Mouse (Mus musculus) limb, embryonic 11.5 days (tissue): ENCODE data around the gene Srcin1. TPM values are rescaled to one million over a fixed set of nuclear protein-coding genes. Genes with fewer than 3 reads are reported as not detected.
A peak's percentile ranks its signal among the peaks of the same experiment; 100 is the strongest.

Source experiments
- ATAC-seq: fragments of 200-750 bp; cut with Nextera tagmentation; 2 replicates; pipeline ENCODE4 v1.8.0; 2017; ENCODE audit warnings: low read depth; ENCODE audit not compliant: insufficient number of reproducible peaks, low FRiP score, low TSS enrichment
- DNase-seq: peaks from one replicate; pipeline ENCODE4 v3.0.0-alpha.2; 2015; ENCODE audit warnings: low spot score
- H3K27ac ChIP-seq: fragments of 300-500 bp; sonication (generic); replicated peaks from 2 replicates; pipeline ENCODE4 v1.5.1; 2014; ENCODE audit warnings: low read depth, mild to moderate bottlenecking, low read length
- H3K27me3 ChIP-seq: fragments of 300-500 bp; sonication (generic); 2 replicates; pipeline ENCODE4 v1.6.1; 2014; ENCODE audit warnings: mild to moderate bottlenecking, low read length, mixed read lengths; ENCODE audit not compliant: control insufficient read depth, insufficient read depth
- H3K36me3 ChIP-seq: fragments of 300-500 bp; sonication (generic); 2 replicates; pipeline ENCODE4 v1.6.1; 2014; ENCODE audit warnings: mild to moderate bottlenecking, low read length, moderate library complexity, mixed read lengths; ENCODE audit not compliant: control insufficient read depth, insufficient read depth
- H3K4me1 ChIP-seq: fragments of 300-500 bp; sonication (generic); 2 replicates; pipeline ENCODE4 v1.6.1; 2014; ENCODE audit warnings: low read length, mixed read lengths; ENCODE audit not compliant: control insufficient read depth, insufficient read depth
- H3K4me2 ChIP-seq: fragments of 300-500 bp; sonication (generic); 2 replicates; pipeline ENCODE4 v1.6.1; 2014; ENCODE audit warnings: low read depth, mild to moderate bottlenecking, moderate library complexity; ENCODE audit not compliant: severe bottlenecking
- H3K4me3 ChIP-seq: fragments of 300-500 bp; sonication (generic); 2 replicates; pipeline ENCODE4 v1.5.1; 2014; ENCODE audit warnings: low read depth, low read length
- H3K9ac ChIP-seq: fragments of 300-500 bp; sonication (generic); 2 replicates; pipeline ENCODE4 v1.6.1; 2014; ENCODE audit warnings: mild to moderate bottlenecking, low read length
- H3K9me3 ChIP-seq: fragments of 300-500 bp; sonication (generic); 2 replicates; pipeline ENCODE4 v1.6.1; 2016; ENCODE audit warnings: low read length; ENCODE audit not compliant: control insufficient read depth
- WGBS: fragments of 180-500 bp; shearing (Covaris S2); extraction: QIAGEN DNeasy Blood & Tissue Kit; methylation state at CpG from one replicate; pipeline ENCODE4 v1.1.7; 2014; 5-methylcytosine and 5-hydroxymethylcytosine counted together
- polyA plus RNA-seq: library from polyadenylated mRNA; unstranded; fragments of >200 nt; fragmentation: Nextera tagmentation; extraction: Ambion mirVana; gene quantifications from 2 replicates; pipeline ENCODE4 v1.2.1, GENCODE M21; 2014

Gene Srcin1
- polyA plus RNA-seq, 1 experiment from 2014 or later, result 0.28 TPM

DNA sequence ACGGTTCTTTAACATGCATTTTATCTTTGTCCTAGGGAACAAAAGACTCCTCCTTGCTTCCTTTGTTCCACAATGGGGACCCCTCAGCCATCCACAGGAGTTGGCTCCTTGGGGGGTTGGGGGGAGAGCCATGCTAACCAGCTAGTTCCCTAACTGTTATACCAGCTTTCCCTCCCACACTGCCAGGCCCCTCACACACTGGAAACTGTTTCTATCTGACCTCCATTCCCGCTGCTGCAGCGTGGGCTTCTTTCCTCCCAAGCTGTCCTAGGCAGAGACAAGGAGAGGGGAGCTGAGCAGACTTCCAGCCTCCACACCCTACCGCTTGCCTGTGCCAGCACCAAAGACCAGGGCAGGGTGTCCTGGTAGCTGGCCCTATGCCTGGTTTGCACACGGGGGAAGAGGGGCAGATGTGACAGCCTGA is 6.7 kb downstream of the Srcin1 start:
- no peak overlapping the region for H3K27ac ChIP-seq
- DNase-seq (no peak), ATAC-seq (no peak)
- H3K4me3 ChIP-seq, result no peak overlapping the region
- 47% methylated on average over 5 of the region's 5 CpGs for whole genome bisulfite sequencing
- H3K9me3 ChIP-seq, result no peaks in the 10 kb centered on the region
- peaks cover 74% of the 10 kb centered on the region for H3K27me3 ChIP-seq
- no peaks in the 10 kb centered on the region for H3K36me3 ChIP-seq
- peaks cover 20% of the 10 kb centered on the region for H3K4me1 ChIP-seq
- no peak overlapping the region for H3K9ac ChIP-seq
- no peak overlapping the region for H3K4me2 ChIP-seq

DNA sequence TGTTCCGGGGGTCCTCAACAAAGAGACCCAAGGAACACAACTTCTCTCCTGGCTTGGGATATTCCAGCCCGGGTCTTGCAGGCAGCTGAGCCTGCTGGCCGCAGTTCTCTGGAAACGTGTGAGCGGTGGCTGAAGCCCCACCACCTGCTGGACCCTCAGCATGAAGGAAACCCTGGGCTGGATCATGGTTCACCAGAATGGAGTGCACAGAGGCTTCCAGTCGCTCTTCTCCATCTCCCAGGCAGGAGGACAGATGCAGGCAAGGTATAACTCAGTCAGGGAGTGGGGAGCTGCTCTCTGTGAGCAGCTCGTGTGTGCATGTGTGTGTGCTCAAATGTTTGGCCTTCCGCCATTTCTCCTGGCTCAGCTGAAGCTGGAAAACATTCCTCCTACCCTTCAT is 7.3 kb downstream of the Srcin1 start:
- peak; percentile 46; the same call in 1 of the 2 replicates for ATAC-seq
- Histone ChIP-seq H3K4me3 (no peak overlapping the region), H3K9ac (0 out of 2 replicates have a peak overlapping the region, but pooled peaks have one; percentile 17), H3K36me3 (no peaks in the 10 kb centered on the region), H3K4me1 (peaks cover 16% of the 10 kb centered on the region), H3K9me3 (no peaks in the 10 kb centered on the region), H3K27ac (no peak overlapping the region), H3K4me2 (no peak overlapping the region), H3K27me3 (peaks cover 70% of the 10 kb centered on the region)
- WGBS, result 10% methylated on average over 8 of the region's 8 CpGs
- DNase-seq, result peak; percentile 90

DNA sequence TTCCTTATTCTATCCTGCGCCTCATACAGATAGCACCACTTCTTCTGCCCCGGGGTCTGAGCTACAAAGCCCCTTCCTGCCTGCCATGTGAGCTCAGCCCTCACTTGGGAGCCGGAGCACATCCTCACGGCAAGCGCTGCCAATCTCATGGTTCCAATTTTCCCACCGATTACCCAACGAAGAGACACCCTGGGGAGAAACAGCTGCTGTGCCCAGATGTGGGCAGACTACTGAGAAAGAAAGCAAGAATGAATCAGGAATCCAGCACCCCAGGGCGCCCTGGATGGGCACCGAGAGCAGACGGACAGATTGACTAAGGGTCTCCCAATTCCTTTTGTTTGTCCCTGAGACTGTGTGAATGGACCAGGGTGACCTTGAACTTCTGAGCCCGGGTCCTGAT is 8.5 kb downstream of the Srcin1 start:
- no peak overlapping the region for H3K27ac ChIP-seq
- H3K9me3 ChIP-seq, result no peaks in the 10 kb centered on the region
- H3K4me3 ChIP-seq, result no peak overlapping the region
- no peak for ATAC-seq
- H3K9ac ChIP-seq, result no peak overlapping the region
- H3K36me3 ChIP-seq, result no peaks in the 10 kb centered on the region
- H3K27me3 ChIP-seq, result peaks cover 58% of the 10 kb centered on the region
- H3K4me1 ChIP-seq, result peaks cover 16% of the 10 kb centered on the region; the same call in 1 of the 2 replicates
- H3K4me2 ChIP-seq, result no peak overlapping the region
- WGBS, result 15% methylated on average over 11 of the region's 11 CpGs
- no peak for DNase-seq

DNA sequence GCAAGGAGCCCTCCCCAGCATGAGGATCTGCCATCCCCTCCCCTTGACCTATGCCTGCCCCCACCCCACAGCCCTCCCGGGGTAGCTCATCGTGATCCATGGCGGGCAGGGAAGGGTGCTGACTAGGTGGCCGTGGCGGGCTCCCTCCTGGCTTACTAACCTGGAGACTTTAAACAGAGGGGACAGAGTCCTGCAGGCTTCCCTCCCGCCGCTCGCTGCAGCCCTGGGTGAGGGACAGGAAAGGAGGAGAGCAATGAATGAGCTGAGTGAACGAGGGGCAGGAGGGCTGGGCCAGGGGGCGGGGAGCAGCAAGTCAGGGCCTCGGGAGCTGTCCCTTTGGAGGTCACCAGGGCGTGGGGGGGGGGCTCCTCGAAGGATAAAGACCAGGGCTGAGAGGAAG is 9.4 kb downstream of the Srcin1 start:
- ATAC-seq, result no peak
- Histone ChIP-seq H3K27ac (no peak overlapping the region), H3K9me3 (no peaks in the 10 kb centered on the region), H3K4me1 (peaks cover 16% of the 10 kb centered on the region; the same call in 1 of the 2 replicates), H3K27me3 (peaks cover 49% of the 10 kb centered on the region), H3K4me3 (no peak overlapping the region), H3K4me2 (peak overlapping the region; percentile 20), H3K36me3 (no peaks in the 10 kb centered on the region), H3K9ac (no peak overlapping the region)
- no peak for DNase-seq
- WGBS, result 2% methylated on average over 13 of the region's 13 CpGs

DNA sequence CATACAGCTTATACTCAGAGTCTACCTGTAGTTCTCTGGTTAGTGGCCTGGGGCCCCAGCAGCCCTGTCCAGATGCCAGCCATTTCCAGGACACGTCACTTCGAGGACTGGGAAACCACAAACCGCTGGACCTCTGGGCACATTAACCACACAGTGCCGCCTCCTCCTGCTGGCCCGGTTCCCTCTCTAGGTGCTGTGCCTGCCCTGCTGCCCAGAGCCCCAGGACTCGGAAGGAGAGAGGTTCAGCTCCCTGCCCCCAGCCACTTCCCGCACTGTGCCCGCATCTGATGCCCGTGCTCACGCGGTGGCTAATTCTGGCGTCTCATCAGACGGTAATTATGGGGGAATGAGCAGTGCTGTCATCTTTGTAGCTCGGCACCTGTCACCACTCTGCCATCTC is 12.3 kb downstream of the Srcin1 start:
- WGBS, result 48% methylated on average over 14 of the region's 14 CpGs
- H3K4me2 ChIP-seq, result no peak overlapping the region
- no peak overlapping the region for H3K9ac ChIP-seq
- DNase-seq, result no peak
- ATAC-seq, result no peak
- peaks cover 34% of the 10 kb centered on the region for H3K27me3 ChIP-seq
- H3K9me3 ChIP-seq, result no peaks in the 10 kb centered on the region
- peaks cover 19% of the 10 kb centered on the region for H3K4me1 ChIP-seq
- no peaks in the 10 kb centered on the region for H3K36me3 ChIP-seq
- no peak overlapping the region for H3K4me3 ChIP-seq
- no peak overlapping the region for H3K27ac ChIP-seq

DNA sequence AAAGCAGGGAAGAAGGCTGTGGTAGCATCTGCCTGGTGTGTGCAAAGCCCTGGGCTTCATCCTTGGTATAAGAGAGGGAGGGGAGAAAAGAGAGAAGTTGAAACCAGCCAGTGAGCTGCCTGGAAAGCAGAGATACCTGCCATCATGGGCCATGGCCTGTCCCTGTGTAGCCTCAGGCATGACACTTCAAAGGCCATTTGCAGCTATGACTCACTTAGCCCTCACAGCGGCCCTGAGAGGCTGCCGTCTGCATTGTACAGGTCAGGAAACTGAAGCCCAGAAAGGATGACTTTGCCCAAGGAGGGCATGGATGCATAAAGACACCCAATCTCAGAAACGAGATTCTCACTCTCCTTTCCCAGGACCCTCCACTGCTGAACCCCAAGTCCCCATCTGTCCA is 13.4 kb downstream of the Srcin1 start:
- WGBS, result 23% methylated on average over 3 of the region's 3 CpGs
- Histone ChIP-seq H3K9ac (no peak overlapping the region), H3K36me3 (no peaks in the 10 kb centered on the region), H3K27ac (no peak overlapping the region), H3K4me1 (peaks cover 14% of the 10 kb centered on the region), H3K4me2 (no peak overlapping the region), H3K27me3 (peaks cover 32% of the 10 kb centered on the region), H3K9me3 (no peaks in the 10 kb centered on the region), H3K4me3 (no peak overlapping the region)
- DNase-seq (no peak), ATAC-seq (no peak)

DNA sequence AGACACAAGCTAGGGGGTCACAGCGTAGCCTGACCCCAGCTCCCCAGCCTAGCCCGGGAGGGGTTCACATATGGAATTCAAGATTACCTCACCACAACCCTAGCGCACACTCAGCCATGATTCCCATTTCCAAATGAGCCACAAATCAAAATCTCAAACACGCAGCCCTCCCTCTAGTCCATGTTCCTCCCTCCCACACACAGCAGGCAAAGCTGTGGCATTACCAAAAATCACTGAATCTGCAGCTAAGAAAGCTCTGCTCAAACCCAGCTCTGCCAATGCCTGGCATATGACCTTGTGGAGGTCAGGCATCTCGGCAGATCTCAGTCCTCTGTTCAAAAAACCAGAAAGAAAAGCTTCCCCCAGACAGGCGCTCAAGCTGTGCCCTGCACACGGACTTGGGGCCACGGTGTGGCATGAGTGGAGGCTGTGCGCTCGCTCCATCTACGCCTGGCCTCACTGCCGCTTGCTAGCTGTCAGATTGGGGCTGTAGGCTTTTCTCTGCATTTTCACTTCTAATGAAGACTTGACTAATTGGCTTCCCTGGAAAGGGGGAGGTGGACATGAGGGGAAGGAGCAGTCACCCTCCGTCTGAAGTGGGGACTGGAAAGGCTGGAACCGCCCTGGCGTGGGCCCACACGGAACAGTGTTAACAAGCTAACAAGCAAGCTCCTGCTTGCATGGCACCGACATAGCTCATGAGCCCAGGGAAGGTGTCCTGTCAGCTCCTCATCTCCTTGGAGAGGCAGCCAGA is 15.6 kb downstream of the Srcin1 start:
- Histone ChIP-seq H3K36me3 (no peaks in the 10 kb centered on the region), H3K4me3 (no peak overlapping the region), H3K27me3 (peaks cover 16% of the 10 kb centered on the region), H3K9me3 (no peaks in the 10 kb centered on the region), H3K27ac (no peak overlapping the region), H3K4me1 (peaks cover 9% of the 10 kb centered on the region; the same call in 1 of the 2 replicates), H3K4me2 (no peak overlapping the region), H3K9ac (no peak overlapping the region)
- whole genome bisulfite sequencing, result 33% methylated on average over 17 of the region's 17 CpGs
- ATAC-seq (no peak), DNase-seq (no peak)

DNA sequence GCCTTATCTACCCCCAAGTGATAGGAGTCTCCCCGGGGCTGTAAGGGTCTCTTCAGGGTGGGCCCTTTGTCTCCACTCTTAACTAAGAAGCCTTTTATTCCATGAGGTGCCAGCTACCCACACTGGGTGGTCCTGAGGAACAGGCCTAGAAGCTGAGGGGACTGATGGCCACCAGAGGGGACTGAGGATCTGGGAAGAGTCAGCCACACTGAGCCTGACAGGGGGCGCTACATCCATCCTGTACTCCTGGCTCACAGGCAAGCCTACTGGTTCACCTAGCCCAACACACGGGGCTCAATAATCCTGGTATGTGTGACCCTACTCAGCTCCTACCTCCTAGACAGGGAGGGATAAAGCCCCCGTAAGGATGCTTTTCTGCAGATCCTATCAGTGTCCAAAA is 16.4 kb downstream of the Srcin1 start:
- peaks cover 9% of the 10 kb centered on the region; the same call in 1 of the 2 replicates for H3K4me1 ChIP-seq
- H3K27me3 ChIP-seq, result peaks cover 8% of the 10 kb centered on the region; the same call in 1 of the 2 replicates
- no peaks in the 10 kb centered on the region for H3K36me3 ChIP-seq
- H3K27ac ChIP-seq, result no peak overlapping the region
- H3K9me3 ChIP-seq, result no peaks in the 10 kb centered on the region
- WGBS, result 41% methylated on average over 4 of the region's 4 CpGs
- no peak for ATAC-seq
- DNase-seq, result no peak
- H3K4me3 ChIP-seq, result no peak overlapping the region
- no peak overlapping the region for H3K9ac ChIP-seq
- no peak overlapping the region for H3K4me2 ChIP-seq
